Mouse (Mus musculus) adrenal gland, postnatal 4 days (tissue): ENCODE results near the gene Rftn1. TPM values are rescaled to one million over a fixed set of nuclear protein-coding genes. Genes with fewer than 3 reads are reported as not detected.

Source experiments
- DNase-seq, 2 experiments: peaks; one replicate each; pipeline ENCODE4 v3.0.0; 2021 to 2022; ENCODE audit warnings: low spot score in 2 of 2, mixed read lengths in 2 of 2
- total RNA-seq, 2 experiments: library from RNA; stranded (reverse); gene quantifications; 2 replicates each; pipeline ENCODE4 v1.2.3; 2021

Rftn1 gene
- total RNA-seq, 2 experiments from 2014 or later: 16.0 to 16.9 TPM

DNA sequence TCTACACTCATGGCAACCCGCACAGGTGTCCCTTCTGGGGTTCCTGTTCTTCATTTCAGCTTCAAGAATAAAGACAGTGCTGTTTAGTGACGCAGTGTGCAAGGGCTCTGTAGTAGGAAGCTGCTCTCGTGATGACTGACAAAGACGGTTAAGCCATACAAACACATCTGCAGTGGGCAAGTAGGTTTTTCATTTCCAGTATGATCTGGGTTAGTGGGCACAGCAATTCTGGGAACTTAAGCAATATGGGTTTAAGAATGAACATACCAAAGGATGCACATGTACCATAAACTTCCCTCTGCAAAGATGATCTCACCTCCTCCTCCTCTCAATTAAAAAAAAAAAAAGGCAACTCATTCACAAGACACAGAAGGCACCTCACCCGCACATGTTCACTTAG, 92.6 kb downstream of the Rftn1 start:
- no peak for DNase-seq

- DNase-seq: no peak
These were observed 94.2 kb downstream of the Rftn1 start for GRCm38 (mm10) chr17:50096305-50096704.

- DNase-seq: no peak
These were observed 95.9 kb downstream of the Rftn1 start for GRCm38 (mm10) chr17:50094596-50094995.

DNA sequence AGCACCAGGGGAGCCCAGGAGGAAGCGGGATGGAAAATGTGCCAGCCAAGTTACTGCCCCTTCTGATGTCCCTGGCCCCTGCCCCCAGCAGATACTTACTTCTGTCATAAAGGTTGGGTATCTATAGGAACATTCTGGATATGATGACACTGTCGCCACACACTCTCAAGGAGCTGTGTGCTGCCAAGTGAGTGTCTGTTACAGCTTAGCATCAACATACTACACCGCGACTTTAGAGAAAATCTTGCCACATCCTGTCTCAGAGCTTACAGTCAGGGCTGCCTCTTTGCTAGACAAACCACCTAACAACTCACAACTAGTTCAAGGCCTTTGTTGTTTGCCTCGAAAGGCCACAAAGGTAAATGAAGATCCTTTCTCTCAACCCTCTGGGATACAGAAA, 96.4 kb downstream of the Rftn1 start:
- DNase-seq: no peak

- DNase-seq: no peak
These were observed 97.1 kb downstream of the Rftn1 start for GRCm38 (mm10) chr17:50093356-50093755.

DNA sequence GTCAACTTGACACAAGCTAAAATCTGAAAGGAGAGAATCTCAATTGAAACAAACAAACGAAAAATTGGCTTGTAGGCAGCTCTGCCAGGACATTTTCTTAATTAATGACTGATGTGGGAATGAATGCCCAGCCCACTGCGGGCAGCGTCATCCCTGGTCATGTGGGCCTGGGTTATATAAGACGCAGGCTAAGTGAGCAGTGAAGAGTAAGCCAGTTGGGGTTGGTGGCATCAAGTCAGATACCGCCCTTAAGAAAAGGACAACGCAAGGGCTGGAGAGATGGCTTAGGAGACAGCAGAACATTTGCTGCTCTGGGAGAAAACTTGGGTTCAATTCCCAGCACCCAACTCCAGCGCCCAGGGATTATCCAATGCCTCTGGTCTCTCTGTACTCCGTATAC, 97.6 kb downstream of the Rftn1 start:
- DNase-seq: no peak

- no peak for DNase-seq
These were observed 98.6 kb downstream of the Rftn1 start for GRCm38 (mm10) chr17:50091829-50092228.

GRCm38 (mm10) chr17:50089725-50090124, 100.7 kb downstream of the Rftn1 start:
- no peak for DNase-seq

DNA sequence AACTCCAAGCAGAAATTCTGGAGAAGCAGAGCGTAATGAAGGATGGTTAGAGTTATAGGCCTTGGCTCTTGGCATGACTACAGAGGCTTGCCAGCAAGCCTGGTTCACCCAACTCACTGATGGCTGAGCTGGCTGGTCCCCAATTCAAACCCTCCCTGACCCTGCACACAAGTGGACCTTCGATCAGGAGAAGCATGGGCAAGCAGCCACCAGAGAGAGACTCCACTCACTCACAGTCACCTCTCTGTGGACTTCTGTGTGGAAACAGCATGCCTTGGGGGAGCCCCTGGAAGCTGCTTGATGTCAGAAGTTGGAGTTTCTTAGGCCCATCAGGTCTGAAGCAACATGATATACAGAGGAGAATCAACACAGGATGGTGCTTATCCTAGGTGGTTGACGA, 102.4 kb downstream of the Rftn1 start:
- no peak for DNase-seq

- DNase-seq: no peak
These were observed 103.6 kb downstream of the Rftn1 start for GRCm38 (mm10) chr17:50086887-50087286.

- DNase-seq: no peak
These were observed 105.8 kb downstream of the Rftn1 start for GRCm38 (mm10) chr17:50084721-50085120.

DNA sequence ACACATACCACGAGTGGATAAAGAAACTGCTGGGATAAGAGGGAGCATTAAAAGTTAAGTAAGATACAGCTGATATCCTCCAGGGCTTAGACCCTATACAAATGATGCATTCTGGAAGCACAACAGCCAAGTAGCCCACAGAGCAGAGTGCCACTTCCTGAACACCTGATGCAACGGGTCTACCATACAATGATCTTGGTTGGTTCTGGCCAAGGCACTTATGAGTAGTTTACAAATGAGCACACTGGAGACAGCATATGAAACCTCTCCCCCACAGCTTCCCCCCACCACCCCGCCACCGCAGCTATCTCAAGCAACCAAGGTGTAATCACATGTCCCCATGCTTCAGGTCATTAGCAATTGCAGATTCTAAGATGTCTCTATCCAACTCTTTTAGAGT, 106.5 kb downstream of the Rftn1 start:
- no peak for DNase-seq

GRCm38 (mm10) chr17:50082947-50083346, 107.5 kb downstream of the Rftn1 start:
- DNase-seq: no peak

DNA sequence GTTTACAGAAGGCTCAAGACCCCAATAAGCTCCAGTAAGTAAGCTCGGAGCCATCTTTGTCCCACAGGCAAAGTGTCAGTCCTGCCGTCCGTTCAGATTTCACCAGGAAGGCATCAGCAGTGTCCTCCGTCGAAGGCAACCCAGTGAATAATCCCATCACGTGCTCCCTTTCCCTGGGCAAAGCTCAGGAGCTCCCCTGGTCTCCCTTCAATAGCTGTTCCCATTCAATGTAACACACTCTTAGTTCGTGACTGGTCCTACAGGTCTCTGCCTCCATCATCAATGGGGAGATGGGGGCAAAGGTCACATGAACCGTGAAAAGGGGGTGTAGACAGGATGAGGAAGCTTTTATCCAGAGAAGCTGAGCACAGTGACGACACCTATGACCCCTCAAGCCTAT, 108.8 kb downstream of the Rftn1 start:
- no peak for DNase-seq

GRCm38 (mm10) chr17:50080991-50081390, 109.5 kb downstream of the Rftn1 start:
- no peak for DNase-seq

DNA sequence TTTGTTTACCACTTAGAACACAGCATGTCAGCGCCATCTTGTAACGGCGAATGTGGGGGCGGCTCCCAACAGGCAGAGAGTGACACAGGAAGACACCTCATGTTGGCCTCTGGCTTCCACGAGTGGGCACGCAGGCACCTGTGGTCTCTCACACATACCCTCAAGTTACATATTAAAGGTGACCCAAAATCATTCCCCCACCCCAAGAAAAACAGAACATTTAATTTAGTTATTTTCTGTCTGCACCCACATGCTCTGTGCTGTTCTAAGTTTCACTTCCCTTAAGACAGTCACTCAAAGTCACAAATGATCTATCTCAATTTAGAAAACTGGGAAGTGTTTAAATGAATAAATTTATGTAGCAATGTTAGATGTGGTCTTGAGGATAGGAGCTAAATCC, 111.7 kb downstream of the Rftn1 start:
- no peak for DNase-seq

GRCm38 (mm10) chr17:50072982-50073965, 117.2 kb downstream of the Rftn1 start:
- no peak for DNase-seq

DNA sequence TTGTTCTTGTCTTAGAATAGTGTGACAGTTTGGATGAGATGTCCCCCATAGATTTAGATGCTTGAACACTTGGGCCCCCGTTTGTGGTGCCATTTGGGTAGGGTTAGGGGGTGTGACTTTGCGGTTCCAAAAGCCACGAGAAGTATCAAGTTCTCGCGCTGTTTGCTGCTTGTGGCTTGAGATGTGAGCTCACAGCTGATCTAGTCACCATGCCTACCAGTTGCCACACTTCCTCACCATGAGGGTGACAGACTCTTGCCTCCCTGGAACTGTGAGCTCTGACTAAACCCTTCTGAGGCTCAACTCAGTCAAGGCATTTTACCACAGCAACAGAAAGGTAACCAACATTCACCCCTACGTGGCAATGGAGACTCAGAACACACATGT, 118.9 kb downstream of the Rftn1 start:
- DNase-seq: no peak

GRCm38 (mm10) chr17:50070822-50071601, 119.5 kb downstream of the Rftn1 start:
- no peak for DNase-seq

DNA sequence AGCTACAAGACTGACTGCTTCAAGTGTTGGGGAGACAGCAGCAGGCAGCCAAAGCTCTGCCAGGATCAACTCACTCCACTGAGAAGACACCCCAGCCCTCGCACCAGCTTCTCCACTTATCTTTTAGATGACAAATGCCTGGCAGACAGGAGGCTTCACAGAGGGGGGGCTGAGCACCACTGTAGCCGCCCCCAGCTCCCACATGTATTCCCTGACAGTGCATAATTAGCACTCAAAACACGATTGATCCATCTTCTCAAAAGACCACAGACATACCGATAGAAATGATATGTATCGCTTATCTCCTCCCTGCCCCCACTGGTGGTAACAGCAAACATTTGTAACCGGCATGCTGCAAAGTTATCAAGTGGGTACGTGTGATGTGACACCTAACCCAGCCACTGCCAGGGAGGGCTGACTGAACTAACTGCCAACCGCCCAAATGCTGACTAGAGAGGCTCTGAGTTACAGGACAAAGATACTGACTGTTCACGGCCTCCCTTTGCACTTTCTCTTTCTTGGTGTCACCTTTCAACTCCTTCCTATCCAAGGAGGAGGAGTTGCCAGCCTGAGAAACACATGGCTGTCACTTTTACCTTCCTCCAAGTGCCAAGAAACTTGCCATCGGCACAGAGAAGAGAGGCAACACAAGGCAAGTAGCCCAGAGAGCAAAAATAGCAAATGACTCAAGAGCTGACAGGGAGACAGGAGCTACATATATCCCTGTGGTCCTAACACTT, 120.4 kb downstream of the Rftn1 start:
- DNase-seq: no peak

GRCm38 (mm10) chr17:50069205-50069604, 121.3 kb downstream of the Rftn1 start:
- no peak for DNase-seq
